Mouse (Mus musculus) fat pad, adult 2 months (tissue): ENCODE measurements around the gene Mpnd.
"Not testable (repeated sequence)": the region's sequence is repeated elsewhere in the genome, so short reads cannot be mapped to it uniquely, and the experiment has no call there.

Experiments used
- DNase-seq: peaks from one replicate; pipeline ENCODE4 v3.0.0-alpha.2; 2011; ENCODE audit warnings: low read depth, low spot score; ENCODE audit errors: extremely low read depth

The Mpnd gene

GRCm38 (mm10) chr17:56036176-56036900 lies 30.8 kb downstream of the Mpnd start, which contains the start of gene Sh3gl1:
Gene Sh3gl1 (minus strand): TSS chr17:56036635.
- DNase-seq, result peak; percentile 55

- DNase-seq, result no peak
These were observed 31.4 kb downstream of the Mpnd start for GRCm38 (mm10) chr17:56036901-56037287.

- peak; percentile 42 for DNase-seq
These were observed 33.2 kb downstream of the Mpnd start for GRCm38 (mm10) chr17:56038583-56039261.

DNA sequence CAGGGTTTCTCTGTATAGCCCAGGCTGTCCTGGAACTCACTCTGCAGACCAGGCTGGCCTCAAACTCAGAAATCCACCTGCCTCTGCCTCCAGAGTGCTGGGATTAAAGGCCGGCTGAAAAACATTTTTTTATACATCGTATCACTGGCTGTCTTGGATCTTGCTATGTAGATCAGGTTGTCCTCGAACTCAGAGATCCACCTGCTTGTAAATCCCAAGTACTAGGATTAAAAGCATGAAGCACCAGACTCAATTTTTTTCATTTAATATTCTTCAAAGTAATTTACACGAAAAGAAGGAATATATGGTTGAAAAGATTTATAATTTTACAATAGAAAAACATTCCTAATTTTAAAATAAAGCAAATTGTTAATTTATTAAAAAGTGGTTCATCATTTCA lies 33.8 kb downstream of the Mpnd start:
- DNase-seq, result no peak

GRCm38 (mm10) chr17:56040030-56040856 lies 34.7 kb downstream of the Mpnd start, which contains the start of gene Chaf1a:
Gene Chaf1a (plus strand): TSS chr17:56040439.
- peak; percentile 82 for DNase-seq

DNA sequence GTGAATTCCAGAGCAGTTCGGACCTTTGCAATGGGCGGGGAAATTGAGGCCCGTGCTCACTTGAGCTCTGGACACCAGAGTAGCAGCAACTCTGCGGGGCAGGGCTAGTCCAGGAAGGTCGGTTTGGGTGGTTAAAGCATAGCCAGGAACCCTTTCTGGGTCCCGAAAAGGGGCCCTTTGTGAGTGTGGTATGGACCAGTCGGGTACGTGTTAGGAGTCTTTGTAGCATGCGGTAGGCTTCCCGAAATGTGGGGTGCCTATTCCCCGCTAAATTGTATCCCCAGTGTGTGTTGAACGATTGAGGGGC lies 35.3 kb downstream of the Mpnd start:
- no peak for DNase-seq

DNA sequence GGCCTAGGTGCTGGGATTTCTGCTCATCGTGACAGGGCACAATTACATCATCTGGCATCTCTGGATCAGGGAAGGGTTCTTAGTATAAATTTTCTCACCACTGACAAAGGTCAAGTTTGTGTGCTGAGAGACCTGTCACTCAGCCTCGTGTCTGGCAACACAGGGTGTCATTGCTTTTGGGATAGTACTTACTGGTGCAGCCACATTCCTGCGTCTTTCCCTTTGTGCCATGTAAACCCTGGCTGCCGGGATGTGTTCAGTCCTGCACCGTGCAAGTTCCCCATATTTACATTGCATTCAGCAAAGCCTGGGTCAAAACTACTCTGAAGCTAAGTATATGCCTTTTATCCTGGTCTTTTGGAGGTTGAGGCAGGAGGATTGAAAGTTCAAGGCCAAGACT lies 45.9 kb downstream of the Mpnd start:
- DNase-seq, result peak; percentile 69

GRCm38 (mm10) chr17:56054938-56055337 lies 49.4 kb downstream of the Mpnd start:
- no peak for DNase-seq

GRCm38 (mm10) chr17:56055945-56056678 lies 50.6 kb downstream of the Mpnd start:
- DNase-seq, result no peak

DNA sequence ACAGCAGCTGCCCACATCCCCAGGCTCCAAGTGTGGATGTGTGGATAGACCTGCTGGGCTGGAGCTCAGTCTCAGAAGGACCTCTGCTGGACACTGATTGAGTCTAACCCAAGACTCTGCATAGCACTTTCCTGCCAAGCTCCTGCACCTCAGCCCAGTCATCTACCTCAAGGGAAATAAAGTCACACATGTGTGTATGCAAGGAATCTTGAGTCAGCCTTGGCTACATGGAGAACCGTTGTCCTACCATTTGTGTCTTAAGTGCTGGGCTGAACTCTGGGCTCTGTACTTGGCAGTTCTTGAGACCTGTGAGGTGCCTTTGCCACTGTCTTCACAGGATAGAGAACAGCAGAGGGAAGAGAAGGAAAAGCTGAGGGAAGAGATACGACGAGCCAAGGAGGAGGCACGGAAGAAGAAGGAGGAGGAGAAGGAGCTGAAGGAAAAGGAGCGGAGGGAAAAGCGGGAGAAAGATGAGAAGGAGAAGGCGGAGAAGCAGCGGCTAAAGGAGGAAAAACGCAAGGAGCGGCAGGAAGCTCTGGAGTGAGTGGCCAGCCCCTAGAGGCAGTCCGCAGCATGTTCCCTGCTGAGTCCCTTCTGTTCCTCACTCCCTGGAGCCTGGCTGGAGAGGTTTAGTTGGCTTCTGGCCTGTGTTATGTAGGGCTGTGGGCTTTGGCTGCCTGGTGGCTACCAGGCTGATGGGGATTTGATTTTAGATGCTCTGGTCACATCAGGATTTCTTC lies 52.0 kb downstream of the Mpnd start:
- no peak for DNase-seq

- no peak for DNase-seq
These were observed 56.6 kb downstream of the Mpnd start for GRCm38 (mm10) chr17:56062081-56062480.

- not testable (repeated sequence) for DNase-seq
These were observed 60.2 kb downstream of the Mpnd start for GRCm38 (mm10) chr17:56065715-56066114.
